Mouse (Mus musculus): ENCODE measurements around the gene Ndufv2. TPM values are rescaled to one million over a fixed set of nuclear protein-coding genes. Genes with fewer than 3 reads are reported as not detected.

Gene Ndufv2
- polyA plus RNA-seq, 1 experiment from 2014 or later: 239 TPM

- Histone ChIP-seq H3K9ac (replicated peaks; ENCODE audit: low read depth) (no peak overlapping the region), H3K4me2 (replicated peaks; ENCODE audit: low read depth, low read length) (no peak overlapping the region), H3K27me3 (replicated peaks; ENCODE audit: insufficient read depth, low read length) (no peaks in the 10 kb centered on the region), H3K4me3 (ENCODE audit: low read depth, low read length) (no peak overlapping the region), H3K9me3 (ENCODE audit: low read length) (no peaks in the 10 kb centered on the region), H3K27ac (ENCODE audit: low read length) (no peak overlapping the region), H3K4me1 (ENCODE audit: insufficient read depth, low read depth, low read length) (no peaks in the 10 kb centered on the region), H3K36me3 (ENCODE audit: insufficient read depth, low read length) (no peaks in the 10 kb centered on the region; the same call in 1 of the 2 replicates)
- DNase-seq (ENCODE audit: low spot score) (no peak), ATAC-seq (no peak)
- TF ChIP-seq CTCF (IDR thresholded peaks at IDR 0.05) (no peak), EP300 (IDR thresholded peaks at IDR 0.05) (no peak)
- 92% methylated on average over 5 of the region's 5 CpGs for WGBS
Measured at GRCm38 (mm10) chr17:66033239-66033638, 68.1 kb downstream of the Ndufv2 start.

GRCm38 (mm10) chr17:66031991-66032390 lies 69.4 kb downstream of the Ndufv2 start:
- H3K9me3 ChIP-seq (ENCODE audit: low read length): no peaks in the 10 kb centered on the region
- H3K36me3 ChIP-seq (ENCODE audit: insufficient read depth, low read length): peaks cover 3% of the 10 kb centered on the region; the same call in 1 of the 2 replicates
- TF ChIP-seq EP300 (IDR thresholded peaks at IDR 0.05): no peak
- TF ChIP-seq CTCF (IDR thresholded peaks at IDR 0.05): no peak
- H3K4me3 ChIP-seq (ENCODE audit: low read depth, low read length): no peak overlapping the region
- DNase-seq (ENCODE audit: low spot score) (no peak), ATAC-seq (no peak)
- H3K9ac ChIP-seq (replicated peaks; ENCODE audit: low read depth): no peak overlapping the region
- H3K4me2 ChIP-seq (replicated peaks; ENCODE audit: low read depth, low read length): no peak overlapping the region
- no peaks in the 10 kb centered on the region for H3K4me1 ChIP-seq (ENCODE audit: insufficient read depth, low read depth, low read length)
- WGBS: 92% methylated on average over 5 of the region's 5 CpGs
- H3K27me3 ChIP-seq (replicated peaks; ENCODE audit: insufficient read depth, low read length): no peaks in the 10 kb centered on the region
- H3K27ac ChIP-seq (ENCODE audit: low read length): no peak overlapping the region

Other genes with a start within 250 kb of the Ndufv2 start
- 151 and 155 TPM in 2 replicates for gene Ralbp1, start 215.8 kb downstream of the Ndufv2 start, polyA plus RNA-seq (2015; fragmentation: Nextera tagmentation; extraction: Ambion mirVana)
- 89.1 and 93.8 TPM in 2 replicates for gene Twsg1, start 150.3 kb downstream of the Ndufv2 start, polyA plus RNA-seq (2015; fragmentation: Nextera tagmentation; extraction: Ambion mirVana)
- 29.4 and 33.4 TPM in 2 replicates for gene Ankrd12, start 24.5 kb downstream of the Ndufv2 start, polyA plus RNA-seq (2015; fragmentation: Nextera tagmentation; extraction: Ambion mirVana)
- gene Washc1, start 10.0 kb upstream of the Ndufv2 start, polyA plus RNA-seq (2015; fragmentation: Nextera tagmentation; extraction: Ambion mirVana): 40.1 and 43.4 TPM in 2 replicates
- 2.1 and 2.2 TPM in 2 replicates for gene Ddx11, start 22.0 kb upstream of the Ndufv2 start, polyA plus RNA-seq (2015; fragmentation: Nextera tagmentation; extraction: Ambion mirVana)